Mouse (Mus musculus) A20 (cell line): ENCODE measurements around the gene Fgf10.

Experiments
- DNase-seq: peaks from one replicate; pipeline ENCODE4 v3.0.0-alpha.2; 2011; ENCODE audit warnings: low read depth, low spot score

The Fgf10 gene

GRCm38 (mm10) chr13:118669491-118669890, at the start of gene Fgf10:
Fgf10 (plus strand) TSS chr13:118669791.
- DNase-seq = no peak

- no peak for DNase-seq
These were observed 39.7 kb upstream of the Fgf10 start for GRCm38 (mm10) chr13:118629661-118630428.

GRCm38 (mm10) chr13:118631500-118631899, 38.1 kb upstream of the Fgf10 start:
- DNase-seq = no peak

- no peak for DNase-seq
These were observed 33.5 kb upstream of the Fgf10 start for GRCm38 (mm10) chr13:118636047-118636446.

- no peak for DNase-seq
These were observed 27.0 kb upstream of the Fgf10 start for GRCm38 (mm10) chr13:118642585-118642984.

- DNase-seq = no peak
These were observed 26.5 kb upstream of the Fgf10 start for GRCm38 (mm10) chr13:118643138-118643537.

- no peak for DNase-seq
These were observed 12.6 kb upstream of the Fgf10 start for GRCm38 (mm10) chr13:118656991-118657390.

GRCm38 (mm10) chr13:118658031-118658430, 11.6 kb upstream of the Fgf10 start:
- DNase-seq = no peak

- DNase-seq = no peak
These were observed 10.8 kb upstream of the Fgf10 start for GRCm38 (mm10) chr13:118658608-118659326.

GRCm38 (mm10) chr13:118661664-118662063, 7.9 kb upstream of the Fgf10 start:
- DNase-seq = no peak

- DNase-seq = no peak
These were observed 4.7 kb upstream of the Fgf10 start for GRCm38 (mm10) chr13:118664901-118665300.

- no peak for DNase-seq
These were observed 9.6 kb downstream of the Fgf10 start for GRCm38 (mm10) chr13:118679228-118679627.

- DNase-seq = no peak
These were observed 23.5 kb downstream of the Fgf10 start for GRCm38 (mm10) chr13:118693049-118693448.

GRCm38 (mm10) chr13:118695103-118695502, 25.5 kb downstream of the Fgf10 start:
- no peak for DNase-seq

GRCm38 (mm10) chr13:118703727-118704126, 34.1 kb downstream of the Fgf10 start:
- no peak for DNase-seq

- no peak for DNase-seq
These were observed 36.1 kb downstream of the Fgf10 start for GRCm38 (mm10) chr13:118705716-118706115.

- no peak for DNase-seq
These were observed 40.3 kb downstream of the Fgf10 start for GRCm38 (mm10) chr13:118709912-118710311.

- DNase-seq = no peak
These were observed 44.1 kb downstream of the Fgf10 start for GRCm38 (mm10) chr13:118713626-118714150.

- DNase-seq = no peak
These were observed 44.9 kb downstream of the Fgf10 start for GRCm38 (mm10) chr13:118714284-118715065.

GRCm38 (mm10) chr13:118715066-118716018, 45.8 kb downstream of the Fgf10 start:
- DNase-seq = no peak

- no peak for DNase-seq
These were observed 46.7 kb downstream of the Fgf10 start for GRCm38 (mm10) chr13:118716265-118716664.
